Mouse (Mus musculus) E14TG2a.4 (cell line): ENCODE results near the gene Cnfn.

ENCODE experiments used
- CTCF ChIP-seq: conservative IDR thresholded peaks from 2 replicates; pipeline ENCODE4 v1.5.1; 2014; ENCODE audit warnings: low read length
- NANOG ChIP-seq: IDR thresholded peaks from 2 replicates; pipeline ENCODE4 v1.6.1; 2014; ENCODE audit warnings: borderline replicate concordance, low read length, mixed read lengths
- POU5F1 ChIP-seq: IDR thresholded peaks from 2 replicates; pipeline ENCODE4 v1.6.1; 2014; ENCODE audit warnings: low read length, borderline replicate concordance

DNA sequence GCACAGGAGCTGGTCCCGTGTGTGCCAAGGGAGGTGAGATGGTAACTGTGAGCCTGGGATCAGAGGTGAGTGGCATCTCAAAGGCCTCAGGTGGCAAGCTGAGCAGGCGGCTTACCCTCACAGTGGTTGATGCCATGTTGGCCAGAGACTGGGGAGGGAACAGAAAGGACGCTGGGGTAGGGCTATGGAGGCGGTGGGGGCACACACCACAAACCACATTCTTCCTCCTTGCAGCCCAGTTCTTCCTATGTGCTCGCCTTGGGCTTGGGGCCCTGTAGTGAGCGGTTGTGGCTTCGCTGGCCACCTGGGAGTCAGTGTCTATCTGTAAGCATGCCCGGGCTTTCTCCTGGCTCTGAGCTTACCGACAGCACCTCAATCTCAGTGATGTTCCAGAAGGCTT, 15.3 kb upstream of the Cnfn start:
- no peak for TF ChIP-seq CTCF
- no peak for TF ChIP-seq POU5F1
- no peak for TF ChIP-seq NANOG
